Mouse (Mus musculus): ENCODE data around the gene BC034090. TPM values are rescaled to one million over a fixed set of nuclear protein-coding genes. Genes with fewer than 3 reads are reported as not detected.
"Not testable (repeated sequence)": the region's sequence is repeated elsewhere in the genome, so short reads cannot be mapped to it uniquely, and the experiment has no call there.

Gene BC034090
- polyA plus RNA-seq, 1 experiment from 2014 or later, result 4.1 TPM

DNA sequence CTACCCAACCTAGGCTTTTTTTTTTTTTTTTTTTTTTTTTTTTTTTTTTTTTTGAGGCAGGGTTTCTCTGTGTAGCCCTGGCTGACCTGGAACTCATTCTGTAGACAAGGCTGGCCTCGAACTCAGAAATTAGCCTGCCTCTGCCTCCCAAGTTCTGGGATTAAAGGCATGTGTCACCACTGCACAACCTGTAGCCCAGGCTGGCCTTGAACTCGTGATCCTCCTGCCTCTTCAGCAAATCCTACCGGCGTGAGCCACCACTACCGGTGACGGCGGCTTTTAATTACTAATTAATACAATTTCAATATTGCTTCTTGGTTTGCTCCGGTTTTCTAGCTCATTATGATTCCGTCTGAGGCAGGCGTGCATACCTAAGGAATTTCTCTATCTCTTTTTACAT is 18.3 kb upstream of the BC034090 start:
- H3K4me2 ChIP-seq; H3K27me3 ChIP-seq (replicated peaks); H3K27ac ChIP-seq (replicated peaks); ATAC-seq (ENCODE audit: low FRiP score); H3K36me3 ChIP-seq; H3K9me3 ChIP-seq (replicated peaks); H3K9ac ChIP-seq (replicated peaks); H3K4me1 ChIP-seq; H3K4me3 ChIP-seq (replicated peaks): not testable (repeated sequence)
- WGBS, result 94% methylated on average over 10 of the region's 10 CpGs

DNA sequence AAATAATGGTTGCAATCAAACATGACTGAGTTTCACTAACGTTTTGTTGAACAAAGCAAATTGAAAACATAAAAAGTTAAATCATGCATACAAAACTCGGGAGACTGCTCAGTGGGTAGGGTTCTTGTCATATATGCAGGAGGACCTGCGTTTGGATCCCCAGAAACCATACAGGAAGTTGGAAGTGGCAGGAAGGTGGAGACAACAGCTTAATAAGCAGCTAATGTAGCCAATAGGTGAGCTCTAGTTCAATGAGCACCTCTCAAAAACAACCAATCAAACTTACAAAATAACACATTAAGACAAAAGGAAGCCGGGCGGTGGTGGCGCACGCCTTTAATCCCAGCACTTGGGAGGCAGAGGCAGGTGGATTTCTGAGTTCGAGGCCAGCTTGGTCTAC is 10.1 kb upstream of the BC034090 start:
- Histone ChIP-seq H3K4me3 (replicated peaks) (no peak overlapping the region), H3K9me3 (replicated peaks) (no peaks in the 10 kb centered on the region), H3K4me2 (no peak overlapping the region), H3K27me3 (replicated peaks) (no peaks in the 10 kb centered on the region), H3K4me1 (no peaks in the 10 kb centered on the region), H3K36me3 (no peaks in the 10 kb centered on the region), H3K27ac (replicated peaks) (no peak overlapping the region), H3K9ac (replicated peaks) (no peak overlapping the region)
- 88% methylated on average over 8 of the region's 8 CpGs for WGBS
- no peak for ATAC-seq (ENCODE audit: low FRiP score)

DNA sequence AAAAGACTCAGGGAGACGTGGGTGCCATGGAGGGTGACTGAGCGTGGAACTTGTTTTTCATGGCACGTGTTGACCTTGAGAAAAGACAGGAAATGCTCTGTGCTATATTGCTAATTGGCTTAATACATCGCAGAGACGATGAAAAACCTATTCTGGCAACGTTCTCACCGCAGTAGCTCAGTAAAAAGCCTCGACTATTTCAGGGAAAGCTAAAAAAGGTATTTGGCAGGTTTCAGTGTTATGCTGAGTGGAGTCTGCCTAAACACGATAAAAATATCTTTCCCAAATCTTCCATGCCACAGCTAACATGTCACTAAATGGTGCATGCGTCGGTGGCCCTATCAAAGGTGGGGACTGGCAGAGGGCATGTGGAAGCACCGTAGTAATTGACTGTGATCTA is 8.9 kb upstream of the BC034090 start:
- Histone ChIP-seq H3K27ac (replicated peaks) (no peak overlapping the region), H3K4me1 (no peaks in the 10 kb centered on the region), H3K36me3 (no peaks in the 10 kb centered on the region), H3K9me3 (replicated peaks) (no peaks in the 10 kb centered on the region), H3K27me3 (replicated peaks) (no peaks in the 10 kb centered on the region), H3K9ac (replicated peaks) (no peak overlapping the region), H3K4me2 (no peak overlapping the region), H3K4me3 (replicated peaks) (no peak overlapping the region)
- no peak for ATAC-seq (ENCODE audit: low FRiP score)
- WGBS, result 78% methylated on average over 12 of the region's 12 CpGs

DNA sequence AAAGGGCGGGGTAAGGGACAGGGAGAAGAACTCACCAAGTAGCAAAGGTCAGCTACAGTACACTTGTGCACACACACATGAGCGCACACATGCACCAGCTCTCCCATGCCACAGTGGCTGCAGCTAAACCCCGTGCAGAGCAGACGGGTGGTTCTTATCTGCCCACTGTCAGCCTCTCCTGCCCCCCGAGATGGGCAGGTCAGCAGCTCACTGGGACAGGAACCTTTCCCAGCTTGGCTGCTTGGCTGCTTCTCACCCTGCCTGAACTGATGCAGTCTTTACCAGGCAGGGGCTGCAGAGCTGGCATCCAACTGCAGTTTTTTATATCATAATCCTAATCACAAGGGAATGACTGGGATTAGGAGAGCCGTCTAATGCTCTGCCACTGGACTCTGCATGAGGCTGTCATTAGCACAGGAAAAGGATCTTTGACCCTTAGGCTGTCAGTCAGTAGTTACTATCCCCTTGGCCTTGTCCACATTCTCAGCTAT is 8.4 kb upstream of the BC034090 start:
- Histone ChIP-seq H3K4me2 (no peak overlapping the region), H3K36me3 (no peaks in the 10 kb centered on the region), H3K9me3 (replicated peaks) (no peaks in the 10 kb centered on the region), H3K27me3 (replicated peaks) (no peaks in the 10 kb centered on the region), H3K9ac (replicated peaks) (no peak overlapping the region), H3K4me1 (no peaks in the 10 kb centered on the region), H3K27ac (replicated peaks) (no peak overlapping the region), H3K4me3 (replicated peaks) (no peak overlapping the region)
- WGBS, result 62% methylated on average over 6 of the region's 6 CpGs
- ATAC-seq (ENCODE audit: low FRiP score), result no peak

- no peaks in the 10 kb centered on the region for H3K4me1 ChIP-seq
- no peak overlapping the region for H3K9ac ChIP-seq (replicated peaks)
- 81% methylated on average over 5 of the region's 5 CpGs for WGBS
- H3K27me3 ChIP-seq (replicated peaks), result no peaks in the 10 kb centered on the region
- H3K4me2 ChIP-seq, result no peak overlapping the region
- H3K27ac ChIP-seq (replicated peaks), result no peak overlapping the region
- no peak overlapping the region for H3K4me3 ChIP-seq (replicated peaks)
- no peaks in the 10 kb centered on the region for H3K36me3 ChIP-seq
- H3K9me3 ChIP-seq (replicated peaks), result no peaks in the 10 kb centered on the region
- no peak for ATAC-seq (ENCODE audit: low FRiP score)
Observed at GRCm38 (mm10) chr1:155251596-155251995, 7.4 kb upstream of the BC034090 start.

DNA sequence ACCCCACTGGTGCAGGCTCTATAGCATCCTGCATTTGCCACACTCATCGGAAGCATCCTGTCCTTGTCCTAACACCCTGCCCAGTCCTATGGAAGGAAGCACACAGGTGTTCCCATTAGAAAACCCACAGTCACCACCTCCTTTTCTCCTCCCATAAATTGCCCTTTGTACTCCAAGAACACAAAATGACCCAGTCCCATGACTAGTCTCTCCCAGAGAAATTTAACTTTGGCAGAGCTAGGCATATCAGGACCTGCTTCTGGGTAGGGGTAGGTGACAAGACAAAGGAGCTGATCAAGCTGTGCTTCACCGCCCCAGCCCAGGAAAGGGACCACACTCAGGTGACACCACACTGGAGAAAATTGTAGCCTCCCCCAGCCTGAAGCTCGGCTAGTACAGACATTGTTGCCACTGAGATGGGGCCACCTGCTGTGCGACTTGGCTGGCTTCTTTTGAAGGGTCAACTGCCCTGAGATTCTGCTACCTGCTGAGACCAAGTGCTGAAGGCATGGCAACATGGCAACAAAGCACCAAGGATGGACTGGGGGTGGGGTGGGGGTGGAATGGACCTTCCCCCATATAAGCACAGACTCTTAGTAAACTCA is 6.4 kb upstream of the BC034090 start:
- no peak for ATAC-seq (ENCODE audit: low FRiP score)
- H3K9me3 ChIP-seq (replicated peaks), result no peaks in the 10 kb centered on the region
- WGBS, result 31% methylated on average over 4 of the region's 4 CpGs
- no peak overlapping the region for H3K27ac ChIP-seq (replicated peaks)
- H3K27me3 ChIP-seq (replicated peaks), result peaks cover 1% of the 10 kb centered on the region; the same call in 1 of the 2 replicates
- H3K4me2 ChIP-seq, result no peak overlapping the region
- no peak overlapping the region for H3K4me3 ChIP-seq (replicated peaks)
- H3K36me3 ChIP-seq, result no peaks in the 10 kb centered on the region
- H3K9ac ChIP-seq (replicated peaks), result no peak overlapping the region
- no peaks in the 10 kb centered on the region for H3K4me1 ChIP-seq

- Histone ChIP-seq H3K4me3 (replicated peaks) (no peak overlapping the region), H3K4me1 (0 out of 2 replicates have a peak, but pooled peaks cover under 1% of the 10 kb centered on the region), H3K27ac (replicated peaks) (no peak overlapping the region), H3K27me3 (replicated peaks) (peaks cover 7% of the 10 kb centered on the region), H3K4me2 (no peak overlapping the region), H3K36me3 (no peaks in the 10 kb centered on the region), H3K9me3 (replicated peaks) (no peaks in the 10 kb centered on the region), H3K9ac (replicated peaks) (no peak overlapping the region)
- ATAC-seq (ENCODE audit: low FRiP score), result no peak
- 28% methylated on average over 5 of the region's 5 CpGs for WGBS
Observed at GRCm38 (mm10) chr1:155249896-155250295, 5.7 kb upstream of the BC034090 start.

GRCm38 (mm10) chr1:155248041-155248440 is 3.8 kb upstream of the BC034090 start:
- ATAC-seq (ENCODE audit: low FRiP score), result no peak
- Histone ChIP-seq H3K9me3 (replicated peaks) (no peaks in the 10 kb centered on the region), H3K4me1 (peaks cover 13% of the 10 kb centered on the region), H3K27me3 (replicated peaks) (peaks cover 7% of the 10 kb centered on the region), H3K4me3 (replicated peaks) (no peak overlapping the region), H3K4me2 (no peak overlapping the region), H3K27ac (replicated peaks) (no peak overlapping the region), H3K36me3 (no peaks in the 10 kb centered on the region), H3K9ac (replicated peaks) (no peak overlapping the region)
- WGBS, result 68% methylated on average over 5 of the region's 5 CpGs

DNA sequence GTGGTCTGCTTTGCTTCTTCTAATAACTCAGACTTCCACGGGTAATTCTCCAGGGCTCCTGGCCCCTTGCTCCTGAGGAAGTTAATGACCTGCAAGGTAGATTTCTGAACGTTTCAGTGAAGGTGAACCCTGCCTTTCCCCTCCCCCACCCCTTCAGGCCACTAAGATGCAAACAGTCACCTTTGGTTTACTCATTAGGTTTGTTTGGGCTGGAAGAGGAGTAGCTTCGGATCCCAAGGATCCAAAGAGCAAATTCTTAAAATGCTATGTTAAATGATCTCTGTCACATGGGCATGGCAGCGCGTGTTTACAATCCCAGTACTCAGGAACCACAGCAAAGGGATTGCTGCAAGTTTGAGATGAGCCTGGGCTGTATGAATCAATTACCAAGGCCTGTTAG is 3.2 kb upstream of the BC034090 start:
- no peak for ATAC-seq (ENCODE audit: low FRiP score)
- Histone ChIP-seq H3K27me3 (replicated peaks) (peaks cover 7% of the 10 kb centered on the region), H3K4me1 (peaks cover 13% of the 10 kb centered on the region), H3K27ac (replicated peaks) (no peak overlapping the region), H3K4me2 (no peak overlapping the region), H3K9me3 (replicated peaks) (no peaks in the 10 kb centered on the region), H3K9ac (replicated peaks) (no peak overlapping the region), H3K36me3 (no peaks in the 10 kb centered on the region), H3K4me3 (replicated peaks) (no peak overlapping the region)
- 44% methylated on average over 5 of the region's 5 CpGs for WGBS

DNA sequence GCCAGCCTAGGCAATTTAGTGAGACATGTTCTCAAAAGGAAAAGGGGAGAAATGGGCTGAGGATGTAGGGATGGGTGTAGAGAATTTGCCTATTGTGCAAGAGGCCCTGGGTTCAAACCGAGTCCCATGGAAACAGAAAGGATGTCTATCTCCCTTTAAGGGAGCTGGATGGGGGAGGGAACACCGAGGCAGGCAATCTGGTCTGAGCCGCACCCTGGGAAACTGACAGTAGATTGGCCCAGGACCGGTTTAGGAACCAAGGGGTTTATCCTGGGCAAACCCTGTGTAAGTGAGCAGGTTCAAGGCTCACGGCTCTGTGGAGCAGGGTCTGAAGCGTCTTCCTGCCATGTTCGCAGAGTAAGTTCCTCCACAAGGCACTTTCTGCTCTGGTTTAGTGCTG is 1.3 kb upstream of the BC034090 start:
- Histone ChIP-seq H3K27ac (replicated peaks) (no peak overlapping the region), H3K9me3 (replicated peaks) (no peaks in the 10 kb centered on the region), H3K27me3 (replicated peaks) (peaks cover 7% of the 10 kb centered on the region), H3K4me3 (replicated peaks) (no peak overlapping the region), H3K36me3 (no peaks in the 10 kb centered on the region), H3K9ac (replicated peaks) (no peak overlapping the region), H3K4me1 (peaks cover 13% of the 10 kb centered on the region), H3K4me2 (peak overlapping the region; percentile 78; the same call in 1 of the 2 replicates)
- WGBS, result 44% methylated on average over 7 of the region's 7 CpGs
- no peak for ATAC-seq (ENCODE audit: low FRiP score)

DNA sequence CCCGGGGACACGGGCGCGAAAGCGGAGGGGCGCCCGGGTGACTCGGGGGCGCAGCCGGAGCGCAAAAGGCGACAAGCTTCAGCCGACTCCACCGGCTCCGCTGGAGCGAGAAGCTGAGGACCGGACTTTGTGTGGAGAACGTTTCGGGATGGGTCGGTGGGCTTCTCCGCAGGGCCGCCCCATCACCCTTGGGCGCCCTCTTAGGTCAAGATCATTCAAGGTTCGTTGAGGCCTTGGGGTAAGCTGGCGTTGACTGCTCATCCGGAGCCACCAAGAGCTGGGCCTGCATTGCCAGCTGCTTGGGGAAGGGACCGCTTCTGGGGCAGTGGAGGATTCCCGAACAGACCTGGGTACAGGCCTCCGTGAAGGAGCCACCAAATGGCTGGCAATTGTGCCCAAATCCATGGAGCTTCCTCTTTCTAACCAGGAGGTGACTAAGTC is 547 bp upstream of the BC034090 start:
- Histone ChIP-seq H3K4me2 (peak overlapping the region; percentile 78), H3K4me3 (replicated peaks) (peak overlapping the region; percentile 48), H3K27me3 (replicated peaks) (peaks cover 7% of the 10 kb centered on the region), H3K9ac (replicated peaks) (peak overlapping the region; percentile 53), H3K27ac (replicated peaks) (no peak overlapping the region; the same call in 1 of the 2 replicates), H3K9me3 (replicated peaks) (no peaks in the 10 kb centered on the region), H3K4me1 (peaks cover 15% of the 10 kb centered on the region), H3K36me3 (no peaks in the 10 kb centered on the region)
- WGBS, result 5% methylated on average over 26 of the region's 29 CpGs
- no peak for ATAC-seq (ENCODE audit: low FRiP score)

GRCm38 (mm10) chr1:155242488-155242745 is 1.8 kb downstream of the BC034090 start:
- Histone ChIP-seq H3K9me3 (replicated peaks) (no peaks in the 10 kb centered on the region), H3K36me3 (no peaks in the 10 kb centered on the region), H3K4me3 (replicated peaks) (no peak overlapping the region), H3K4me2 (no peak overlapping the region), H3K27ac (replicated peaks) (no peak overlapping the region), H3K27me3 (replicated peaks) (peaks cover 7% of the 10 kb centered on the region), H3K9ac (replicated peaks) (no peak overlapping the region), H3K4me1 (peaks cover 27% of the 10 kb centered on the region)
- no peak for ATAC-seq (ENCODE audit: low FRiP score)
- WGBS, result 55% methylated on average over 1 of the region's 1 CpGs
